Mouse (Mus musculus) Patski (cell line): ENCODE results near the gene Rrp9. TPM values are rescaled to one million over a fixed set of nuclear protein-coding genes. Genes with fewer than 3 reads are reported as not detected.

Experiments
- ATAC-seq: fragments of 100-300 bp; one replicate; pipeline ENCODE4 v1.8.0; 2021
- CTCF ChIA-PET: fragments of 350-600 bp; sonication (Branson Sonifier 250); formaldehyde crosslinking; loops from one replicate; lab custom pipeline; 2022; ENCODE audit warnings: inconsistent platforms; lab: Charles Lee
- POLR2A ChIA-PET: fragments of 350-600 bp; sonication (Branson Sonifier 250); formaldehyde crosslinking; loops from one replicate; lab custom pipeline; 2022; ENCODE audit warnings: antibody characterized with exemption, inconsistent platforms; lab: Charles Lee
- DNase-seq: peaks from one replicate; pipeline ENCODE4 v3.0.0-alpha.2; 2011; ENCODE audit warnings: low read depth, low spot score
- H3K27me3 ChIP-seq: fragments of 371-371 bp; one replicate; pipeline ENCODE4 v1.5.1; 2021
- CTCF ChIP-seq: fragments of 100-300 bp; IDR thresholded peaks from one replicate; pipeline ENCODE4 v1.5.1; 2021
- in situ Hi-C: fragments of 300-500 bp; cut with MboI; formaldehyde crosslinking; loops from 3 replicates; pipeline ENCODE4 v1.11.1; 2018; ENCODE audit warnings: low pct_unique_long_range_greater_than_20kb, mixed read lengths
- polyA plus RNA-seq: library from polyadenylated mRNA; unstranded; gene quantifications from one replicate; pipeline ENCODE4 v1.2.3, GENCODE M21; 2021

The Rrp9 gene
- polyA plus RNA-seq, 1 experiment from 2014 or later: 29.9 TPM

DNA sequence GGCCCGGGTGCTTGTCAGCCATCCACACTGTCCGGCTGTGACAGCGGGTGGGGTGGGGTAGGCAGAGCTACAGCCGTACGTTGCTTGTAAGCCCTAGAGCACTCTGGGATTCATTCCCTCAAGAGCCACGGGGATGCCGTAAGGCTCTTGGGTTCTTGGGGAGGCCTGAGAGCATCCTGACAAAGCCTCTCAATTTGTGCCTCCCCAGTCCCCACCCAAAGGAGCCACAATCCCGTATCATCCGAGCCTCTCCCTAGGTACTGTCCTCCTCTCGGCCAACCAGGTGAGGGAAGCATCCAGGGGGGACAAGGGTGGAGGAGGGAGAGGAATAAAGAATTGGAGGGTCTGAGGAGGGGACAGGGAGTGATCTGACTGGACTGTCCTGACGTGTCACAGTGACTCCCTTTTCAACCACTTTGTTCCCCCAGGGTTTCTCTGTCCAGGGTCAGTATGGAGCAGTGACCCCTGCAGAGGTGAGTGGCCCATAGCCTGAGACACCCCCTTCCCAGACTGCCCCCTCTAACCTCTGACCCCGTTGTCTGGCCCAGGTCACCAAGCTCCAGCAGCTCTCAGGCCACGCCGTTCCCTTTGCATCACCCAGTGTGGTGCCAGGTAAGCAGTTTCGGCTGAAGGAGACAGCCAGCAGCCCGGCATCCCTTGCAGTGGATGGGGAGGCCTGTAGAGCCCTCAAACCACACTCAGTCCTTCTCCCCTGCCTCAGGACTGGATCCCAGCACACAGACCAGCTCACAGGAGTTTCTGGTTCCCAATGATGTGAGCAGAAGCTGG is 13.9 kb upstream of the Rrp9 start:
- H3K27me3 ChIP-seq: no peaks in the 10 kb centered on the region
- ChIA-PET POLR2A (no interaction called here), CTCF (interaction anchor here (1.0 kb wide), 1 partner anchor 15 kb away, joined by 3 read pairs; the partner anchor contains the start of gene Parp3)
- no peak for TF ChIP-seq CTCF
- no peak for ATAC-seq
- in situ Hi-C loops: no loop called here
- DNase-seq: no peak

GRCm38 (mm10) chr9:106462430-106462800 is 13.3 kb upstream of the Rrp9 start:
- TF ChIP-seq CTCF: no peak
- no peak for DNase-seq
- in situ Hi-C loops: no loop called here
- CTCF ChIA-PET: interaction anchor here (1.0 kb wide), 1 partner anchor 14 kb away, joined by 3 read pairs; the partner anchor contains the start of gene Parp3
- POLR2A ChIA-PET: no interaction called here
- no peak for ATAC-seq
- H3K27me3 ChIP-seq: no peaks in the 10 kb centered on the region

GRCm38 (mm10) chr9:106463122-106464063 is 12.4 kb upstream of the Rrp9 start:
- no peak for TF ChIP-seq CTCF
- ATAC-seq: no peak
- CTCF ChIA-PET: interaction anchor here (1.0 kb wide), 1 partner anchor 13 kb away, joined by 3 read pairs; the partner anchor contains the start of gene Parp3
- POLR2A ChIA-PET: interaction anchor here (0.6 kb wide), 1 partner anchor 9 kb away, joined by 3 read pairs; no protein-coding TSS in a partner anchor
- no peaks in the 10 kb centered on the region for H3K27me3 ChIP-seq
- no peak for DNase-seq
- in situ Hi-C loops: no loop called here

DNA sequence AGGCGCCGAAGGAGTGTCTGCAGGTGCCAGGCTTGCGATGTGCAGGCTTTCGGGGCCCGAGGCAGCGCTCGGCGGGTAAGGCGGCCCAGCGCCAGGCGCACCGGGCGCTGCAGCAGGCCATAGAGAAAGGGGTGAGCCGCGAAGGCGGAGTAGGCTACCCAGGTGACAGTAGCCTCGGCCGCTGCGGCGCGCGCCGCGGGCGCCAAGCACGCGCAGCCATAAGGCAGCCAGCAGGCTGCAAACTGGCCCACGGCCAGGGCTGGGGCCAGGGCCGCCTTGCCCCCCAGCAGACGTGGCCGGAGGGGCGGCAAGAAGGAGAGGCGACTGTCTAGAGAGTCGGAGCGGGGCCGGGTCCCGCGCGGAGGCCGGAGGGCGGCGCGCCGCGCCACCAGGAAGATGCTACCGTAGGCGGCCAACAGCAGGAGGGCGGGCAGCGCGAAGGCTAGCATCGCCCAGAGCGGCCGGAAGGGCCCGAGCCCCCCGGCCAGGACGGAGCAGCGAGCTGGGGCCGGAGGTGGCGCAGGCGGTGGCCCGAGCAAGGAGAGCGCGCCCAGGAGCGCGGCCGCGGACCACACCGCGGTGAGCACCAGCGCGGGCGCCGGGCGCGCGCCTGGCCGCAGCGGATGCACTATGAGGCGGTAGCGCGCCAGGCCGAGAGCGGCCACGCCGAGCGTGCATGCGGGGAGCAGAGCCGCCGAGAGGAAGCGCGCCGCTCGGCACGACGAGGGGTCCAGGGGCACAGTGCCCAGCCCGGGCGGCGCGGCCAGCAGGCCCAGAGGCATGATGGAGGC is 10.8 kb upstream of the Rrp9 start:
- in situ Hi-C loops: no loop called here
- DNase-seq (no peak), ATAC-seq (peak; percentile 6)
- CTCF ChIA-PET: no interaction called here
- no peak for TF ChIP-seq CTCF
- POLR2A ChIA-PET: no interaction called here
- H3K27me3 ChIP-seq: no peaks in the 10 kb centered on the region

GRCm38 (mm10) chr9:106465571-106466200 is 10.1 kb upstream of the Rrp9 start, which contains the start of gene Gpr62:
Gene Gpr62, minus strand, starts transcription at chr9:106465938.
- CTCF ChIA-PET: no interaction called here
- TF ChIP-seq CTCF: no peak
- ATAC-seq (no peak), DNase-seq (no peak)
- POLR2A ChIA-PET: no interaction called here
- H3K27me3 ChIP-seq: no peaks in the 10 kb centered on the region
- in situ Hi-C loops: no loop called here

- no peaks in the 10 kb centered on the region for H3K27me3 ChIP-seq
- in situ Hi-C loops: no loop called here
- POLR2A ChIA-PET: interaction anchor here (1.9 kb wide), 1 partner anchor 13 kb away, joined by 4 read pairs; no protein-coding TSS in a partner anchor
- DNase-seq: no peak
- ATAC-seq: no peak
- CTCF ChIA-PET: interaction anchor here (1.6 kb wide), 1 partner anchor 186 kb away, joined by 4 read pairs; the partner anchor contains the start of gene Poc1a
- TF ChIP-seq CTCF: no peak
Measured at GRCm38 (mm10) chr9:106466721-106467120, 9.0 kb upstream of the Rrp9 start.

- in situ Hi-C loops: no loop called here
- TF ChIP-seq CTCF: no peak
- DNase-seq (no peak), ATAC-seq (no peak)
- POLR2A ChIA-PET: interaction anchor here (1.9 kb wide), 1 partner anchor 14 kb away, joined by 4 read pairs; no protein-coding TSS in a partner anchor
- CTCF ChIA-PET: interaction anchor here (1.6 kb wide), 1 partner anchor 187 kb away, joined by 4 read pairs; the partner anchor contains the start of gene Poc1a
- no peaks in the 10 kb centered on the region for H3K27me3 ChIP-seq
Measured at GRCm38 (mm10) chr9:106467746-106468145, 8.0 kb upstream of the Rrp9 start.

- in situ Hi-C loops: no loop called here
- no peaks in the 10 kb centered on the region for H3K27me3 ChIP-seq
- ChIA-PET POLR2A (no interaction called here), CTCF (interaction anchor here (1.0 kb wide), 1 partner anchor 15 kb away, joined by 3 read pairs; no protein-coding TSS in a partner anchor)
- no peak for TF ChIP-seq CTCF
- ATAC-seq (no peak), DNase-seq (no peak)
Measured at GRCm38 (mm10) chr9:106469317-106469716, 6.4 kb upstream of the Rrp9 start.

DNA sequence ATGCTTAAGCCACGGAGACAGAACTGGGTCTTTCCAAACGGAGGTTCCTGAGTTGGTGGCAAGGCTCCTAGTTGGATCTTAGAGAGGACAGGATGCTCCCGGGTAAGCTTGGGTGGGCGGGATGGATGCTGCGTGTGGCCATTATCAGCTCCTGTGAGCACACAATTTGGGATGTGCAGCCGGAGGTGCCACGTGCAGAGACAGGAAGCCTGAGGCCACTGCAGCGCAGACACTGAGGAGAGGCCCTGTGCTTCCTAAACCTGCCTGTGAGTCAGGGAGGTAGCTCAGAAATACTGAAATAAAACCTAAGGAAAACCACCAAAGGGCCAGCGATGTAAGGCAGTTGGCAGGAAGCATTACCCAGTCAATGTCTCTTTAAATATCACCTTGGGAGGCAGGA is 6.0 kb upstream of the Rrp9 start:
- ATAC-seq (no peak), DNase-seq (no peak)
- CTCF ChIA-PET: interaction anchor here (1.0 kb wide), 1 partner anchor 15 kb away, joined by 3 read pairs; no protein-coding TSS in a partner anchor
- no peaks in the 10 kb centered on the region for H3K27me3 ChIP-seq
- in situ Hi-C loops: no loop called here
- POLR2A ChIA-PET: no interaction called here
- no peak for TF ChIP-seq CTCF
